Mouse (Mus musculus): ENCODE measurements at regions not wholly inside any gene's neighbourhood (a gene's known extent, or its start where the extent isn't known, plus 50 kb on each side); places are given as distances from the start of the nearest gene placed in this dataset.

- Histone ChIP-seq H3K27me3 (replicated peaks; ENCODE audit: control insufficient read depth, insufficient read depth, low read length) (no peaks in the 10 kb centered on the region), H3K9me3 (ENCODE audit: control insufficient read depth) (no peaks in the 10 kb centered on the region), H3K4me1 (replicated peaks; ENCODE audit: control insufficient read depth, insufficient read depth, low read length) (no peaks in the 10 kb centered on the region), H3K36me3 (ENCODE audit: control insufficient read depth, insufficient read depth) (no peaks in the 10 kb centered on the region), H3K27ac (ENCODE audit: low read depth, low read length) (no peak overlapping the region), H3K4me3 (ENCODE audit: low read depth, low read length) (no peak overlapping the region), H3K4me2 (replicated peaks; ENCODE audit: low read depth) (no peak overlapping the region), H3K9ac (ENCODE audit: low read depth, low read length) (no peak overlapping the region)
- TF ChIP-seq CTCF (IDR thresholded peaks at IDR 0.05; ENCODE audit: low read depth), result no peak
- WGBS, result 73% methylated on average over 2 of the region's 2 CpGs
- no peak for ATAC-seq
Observed at GRCm38 (mm10) chr5:46986519-46986918, 996.4 kb upstream of the Slit2 start.

- peak; percentile 7; the same call in 1 of the 2 replicates for TF ChIP-seq CTCF (IDR thresholded peaks at IDR 0.05; ENCODE audit: low read depth)
- no peak overlapping the region for H3K9ac ChIP-seq (ENCODE audit: low read depth, low read length)
- no peak overlapping the region for H3K4me2 ChIP-seq (replicated peaks; ENCODE audit: low read depth)
- H3K36me3 ChIP-seq (ENCODE audit: control insufficient read depth, insufficient read depth), result no peaks in the 10 kb centered on the region
- no peaks in the 10 kb centered on the region for H3K9me3 ChIP-seq (ENCODE audit: control insufficient read depth)
- H3K27ac ChIP-seq (ENCODE audit: low read depth, low read length), result no peak overlapping the region
- 84% methylated on average over 2 of the region's 2 CpGs for WGBS
- H3K4me3 ChIP-seq (ENCODE audit: low read depth, low read length), result no peak overlapping the region
- H3K27me3 ChIP-seq (replicated peaks; ENCODE audit: control insufficient read depth, insufficient read depth, low read length), result no peaks in the 10 kb centered on the region
- ATAC-seq, result no peak
- H3K4me1 ChIP-seq (replicated peaks; ENCODE audit: control insufficient read depth, insufficient read depth, low read length), result no peaks in the 10 kb centered on the region
Observed at GRCm38 (mm10) chr5:46980326-46980725, 1002.6 kb upstream of the Slit2 start.

- H3K36me3 ChIP-seq (ENCODE audit: control insufficient read depth, insufficient read depth), result no peaks in the 10 kb centered on the region
- no peak for TF ChIP-seq CTCF (IDR thresholded peaks at IDR 0.05; ENCODE audit: low read depth)
- whole genome bisulfite sequencing, result 79% methylated on average over 5 of the region's 5 CpGs
- H3K27ac ChIP-seq (ENCODE audit: low read depth, low read length), result no peak overlapping the region
- ATAC-seq, result no peak
- no peaks in the 10 kb centered on the region for H3K4me1 ChIP-seq (replicated peaks; ENCODE audit: control insufficient read depth, insufficient read depth, low read length)
- no peak overlapping the region for H3K9ac ChIP-seq (ENCODE audit: low read depth, low read length)
- H3K4me3 ChIP-seq (ENCODE audit: low read depth, low read length), result no peak overlapping the region
- H3K9me3 ChIP-seq (ENCODE audit: control insufficient read depth), result no peaks in the 10 kb centered on the region
- H3K27me3 ChIP-seq (replicated peaks; ENCODE audit: control insufficient read depth, insufficient read depth, low read length), result no peaks in the 10 kb centered on the region
- no peak overlapping the region for H3K4me2 ChIP-seq (replicated peaks; ENCODE audit: low read depth)
Observed at GRCm38 (mm10) chr5:46968870-46969436, 1014.0 kb upstream of the Slit2 start.

- no peaks in the 10 kb centered on the region for H3K4me1 ChIP-seq (replicated peaks; ENCODE audit: control insufficient read depth, insufficient read depth, low read length)
- WGBS, result 66% methylated on average over 2 of the region's 2 CpGs
- no peak overlapping the region for H3K27ac ChIP-seq (ENCODE audit: low read depth, low read length)
- no peak overlapping the region for H3K4me3 ChIP-seq (ENCODE audit: low read depth, low read length)
- TF ChIP-seq CTCF (IDR thresholded peaks at IDR 0.05; ENCODE audit: low read depth), result no peak
- H3K27me3 ChIP-seq (replicated peaks; ENCODE audit: control insufficient read depth, insufficient read depth, low read length), result no peaks in the 10 kb centered on the region
- H3K9me3 ChIP-seq (ENCODE audit: control insufficient read depth), result no peaks in the 10 kb centered on the region
- no peaks in the 10 kb centered on the region for H3K36me3 ChIP-seq (ENCODE audit: control insufficient read depth, insufficient read depth)
- no peak overlapping the region for H3K4me2 ChIP-seq (replicated peaks; ENCODE audit: low read depth)
- no peak for ATAC-seq
- no peak overlapping the region for H3K9ac ChIP-seq (ENCODE audit: low read depth, low read length)
Observed at GRCm38 (mm10) chr5:46960749-46961148, 1022.2 kb upstream of the Slit2 start.

GRCm38 (mm10) chr5:46926324-46926723 lies 1056.6 kb upstream of the Slit2 start:
- H3K4me1 ChIP-seq (replicated peaks; ENCODE audit: control insufficient read depth, insufficient read depth, low read length), result no peaks in the 10 kb centered on the region
- H3K36me3 ChIP-seq (ENCODE audit: control insufficient read depth, insufficient read depth), result no peaks in the 10 kb centered on the region
- WGBS, result 88% methylated on average over 7 of the region's 7 CpGs
- no peak for ATAC-seq
- no peak overlapping the region for H3K4me2 ChIP-seq (replicated peaks; ENCODE audit: low read depth)
- H3K9ac ChIP-seq (ENCODE audit: low read depth, low read length), result no peak overlapping the region
- no peak overlapping the region for H3K27ac ChIP-seq (ENCODE audit: low read depth, low read length)
- no peaks in the 10 kb centered on the region for H3K9me3 ChIP-seq (ENCODE audit: control insufficient read depth)
- no peak for TF ChIP-seq CTCF (IDR thresholded peaks at IDR 0.05; ENCODE audit: low read depth)
- H3K27me3 ChIP-seq (replicated peaks; ENCODE audit: control insufficient read depth, insufficient read depth, low read length), result no peaks in the 10 kb centered on the region
- H3K4me3 ChIP-seq (ENCODE audit: low read depth, low read length), result no peak overlapping the region

GRCm38 (mm10) chr5:46901909-46902308 lies 1044.5 kb upstream of the Lcorl start:
- Histone ChIP-seq H3K4me1 (replicated peaks; ENCODE audit: control insufficient read depth, insufficient read depth, low read length) (no peaks in the 10 kb centered on the region), H3K36me3 (ENCODE audit: control insufficient read depth, insufficient read depth) (no peaks in the 10 kb centered on the region), H3K27me3 (replicated peaks; ENCODE audit: control insufficient read depth, insufficient read depth, low read length) (no peaks in the 10 kb centered on the region), H3K4me3 (ENCODE audit: low read depth, low read length) (no peak overlapping the region), H3K4me2 (replicated peaks; ENCODE audit: low read depth) (no peak overlapping the region), H3K9me3 (ENCODE audit: control insufficient read depth) (no peaks in the 10 kb centered on the region), H3K27ac (ENCODE audit: low read depth, low read length) (no peak overlapping the region), H3K9ac (ENCODE audit: low read depth, low read length) (no peak overlapping the region)
- WGBS, result 80% methylated on average over 2 of the region's 2 CpGs
- no peak for TF ChIP-seq CTCF (IDR thresholded peaks at IDR 0.05; ENCODE audit: low read depth)
- peak; percentile 69; the same call in 1 of the 2 replicates for ATAC-seq

GRCm38 (mm10) chr5:46894037-46894436 lies 1036.6 kb upstream of the Lcorl start:
- no peak overlapping the region for H3K4me2 ChIP-seq (replicated peaks; ENCODE audit: low read depth)
- no peaks in the 10 kb centered on the region for H3K27me3 ChIP-seq (replicated peaks; ENCODE audit: control insufficient read depth, insufficient read depth, low read length)
- 87% methylated on average over 2 of the region's 2 CpGs for WGBS
- no peak overlapping the region for H3K9ac ChIP-seq (ENCODE audit: low read depth, low read length)
- H3K4me3 ChIP-seq (ENCODE audit: low read depth, low read length), result no peak overlapping the region
- no peaks in the 10 kb centered on the region for H3K9me3 ChIP-seq (ENCODE audit: control insufficient read depth)
- no peak for TF ChIP-seq CTCF (IDR thresholded peaks at IDR 0.05; ENCODE audit: low read depth)
- H3K27ac ChIP-seq (ENCODE audit: low read depth, low read length), result no peak overlapping the region
- no peaks in the 10 kb centered on the region for H3K36me3 ChIP-seq (ENCODE audit: control insufficient read depth, insufficient read depth)
- H3K4me1 ChIP-seq (replicated peaks; ENCODE audit: control insufficient read depth, insufficient read depth, low read length), result no peaks in the 10 kb centered on the region
- no peak for ATAC-seq

All from intestine, postnatal 0 days (tissue).